Mouse (Mus musculus) thymus, adult 2 months (tissue): Measurements from ENCODE around the gene Rbms1.

Experiments
- CTCF ChIP-seq: fragments of 200-500 bp; IDR thresholded peaks from 2 replicates; pipeline ENCODE4 v1.5.1; 2012; ENCODE audit warnings: mild to moderate bottlenecking, control low read depth, low read length, moderate library complexity, borderline replicate concordance; ENCODE audit not compliant: control insufficient read depth, poor library complexity, insufficient read depth; ENCODE audit errors: extremely low read depth
- POLR2A ChIP-seq: fragments of 200-500 bp; IDR thresholded peaks from 2 replicates; pipeline ENCODE4 v1.6.1; 2012; ENCODE audit warnings: mild to moderate bottlenecking, low read length, control low read depth, moderate library complexity; ENCODE audit not compliant: control insufficient read depth, poor library complexity, insufficient read depth; ENCODE audit errors: extremely low read depth

- TF ChIP-seq CTCF: no peak
- no peak for TF ChIP-seq POLR2A
Measured at GRCm38 (mm10) chr2:60862913-60863711, 99.9 kb downstream of the Rbms1 start.
